Mouse (Mus musculus) forebrain, embryonic 14.5 days (tissue): ENCODE data around the gene Trmt13. TPM values are rescaled to one million over a fixed set of nuclear protein-coding genes. Genes with fewer than 3 reads are reported as not detected.

Experiments used
- ATAC-seq: fragments of 200-750 bp; cut with Nextera tagmentation; 2 replicates; pipeline ENCODE4 v1.8.0; 2017; ENCODE audit warnings: mild to moderate bottlenecking, moderate library complexity
- DNase-seq: peaks from one replicate; pipeline ENCODE4 v3.0.0-alpha.2; 2015; ENCODE audit warnings: low spot score
- H3K27ac ChIP-seq: fragments of 300-500 bp; sonication (generic); 2 replicates; pipeline ENCODE4 v1.5.1; 2014; ENCODE audit warnings: low read depth, mild to moderate bottlenecking, control low read depth, low read length, moderate library complexity
- H3K27me3 ChIP-seq: fragments of 300-500 bp; sonication (generic); replicated peaks from 2 replicates; pipeline ENCODE4 v1.6.1; 2014; ENCODE audit warnings: low read length, control low read depth, mixed read lengths; ENCODE audit not compliant: control insufficient read depth, insufficient read depth
- H3K36me3 ChIP-seq: fragments of 300-500 bp; sonication (generic); 2 replicates; pipeline ENCODE4 v1.6.1; 2014; ENCODE audit warnings: low read length, control low read depth; ENCODE audit not compliant: control insufficient read depth, insufficient read depth
- H3K4me1 ChIP-seq: fragments of 300-500 bp; sonication (generic); 2 replicates; pipeline ENCODE4 v1.6.1; 2014; ENCODE audit warnings: antibody characterized with exemption, low read length, control low read depth; ENCODE audit not compliant: control insufficient read depth, insufficient read depth
- H3K4me2 ChIP-seq: fragments of 300-500 bp; sonication (generic); 2 replicates; pipeline ENCODE4 v1.6.1; 2014; ENCODE audit warnings: mild to moderate bottlenecking, control low read depth, low read length
- H3K4me3 ChIP-seq: fragments of 300-500 bp; sonication (generic); 2 replicates; pipeline ENCODE4 v1.5.1; 2014; ENCODE audit warnings: low read depth, low read length, control low read depth
- H3K9ac ChIP-seq: fragments of 300-500 bp; sonication (generic); 2 replicates; pipeline ENCODE4 v1.6.1; 2014; ENCODE audit warnings: mild to moderate bottlenecking, low read length, control low read depth, moderate library complexity
- H3K9me3 ChIP-seq: fragments of 300-500 bp; sonication (generic); replicated peaks from 2 replicates; pipeline ENCODE4 v1.6.1; 2016; ENCODE audit warnings: low read length, control low read depth, mixed read lengths; ENCODE audit not compliant: control insufficient read depth
- WGBS: fragments of 180-500 bp; shearing (Covaris S2); extraction: QIAGEN DNeasy Blood & Tissue Kit; methylation state at CpG from one replicate; pipeline ENCODE4 v1.1.7; 2014; 5-methylcytosine and 5-hydroxymethylcytosine counted together
- polyA plus RNA-seq: library from polyadenylated mRNA; unstranded; fragments of >200 nt; fragmentation: Nextera tagmentation; extraction: Ambion mirVana; gene quantifications from 2 replicates; pipeline ENCODE4 v1.2.1, GENCODE M21; 2014

The Trmt13 gene
- polyA plus RNA-seq, 1 experiment from 2014 or later = 14.1 TPM

DNA sequence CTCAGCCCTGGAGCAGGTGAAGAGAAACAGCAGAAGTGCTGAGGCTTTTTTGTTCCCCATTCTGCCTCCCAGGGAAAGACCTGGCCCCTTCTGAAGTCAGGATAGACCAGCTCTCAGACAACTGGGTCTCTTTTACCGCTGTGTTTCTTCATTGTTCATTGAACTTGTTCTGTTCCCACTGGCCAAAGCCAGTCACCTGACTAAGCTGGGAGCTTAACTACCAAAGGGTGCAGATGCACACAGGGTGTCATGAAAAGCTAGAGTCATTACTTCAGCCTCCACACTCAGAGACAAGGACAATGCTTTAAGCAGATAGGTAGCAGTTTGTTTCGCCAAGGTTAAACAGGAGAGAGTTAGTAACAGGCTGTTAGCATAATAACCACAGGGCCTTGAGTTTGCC, 72.3 kb downstream of the Trmt13 start:
- no peak for ATAC-seq
- peaks cover 63% of the 10 kb centered on the region for H3K36me3 ChIP-seq

DNA sequence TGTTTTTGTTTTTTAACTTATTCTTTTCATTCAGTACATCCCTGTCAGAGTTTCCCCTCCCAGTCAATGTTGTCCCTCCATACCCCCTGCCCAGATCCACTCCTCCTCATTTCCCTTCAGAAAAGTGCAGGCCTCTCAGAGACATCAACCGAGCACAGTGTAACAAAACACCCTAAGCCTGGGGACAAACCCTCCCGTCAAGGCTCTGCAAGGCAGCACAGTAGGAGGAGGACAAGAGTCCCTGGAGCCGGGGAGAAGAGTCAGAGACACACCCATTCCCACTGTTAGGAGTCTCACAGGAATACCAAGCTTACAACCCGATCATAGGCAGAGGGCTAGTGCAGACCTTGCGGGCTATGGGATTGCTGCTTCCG, 77.2 kb downstream of the Trmt13 start:
- Histone ChIP-seq H3K27me3 (no peaks in the 10 kb centered on the region), H3K27ac (no peak overlapping the region), H3K36me3 (peaks cover 71% of the 10 kb centered on the region), H3K4me2 (no peak overlapping the region), H3K9ac (no peak overlapping the region), H3K4me1 (no peaks in the 10 kb centered on the region), H3K9me3 (no peaks in the 10 kb centered on the region), H3K4me3 (no peak overlapping the region)
- ATAC-seq (no peak), DNase-seq (no peak)
- 53% methylated on average over 6 of the region's 6 CpGs for WGBS

More for the DNA sequence above, 72.3 kb downstream of the Trmt13 start:
- no peaks in the 10 kb centered on the region for H3K4me1 ChIP-seq
- H3K4me3 ChIP-seq = no peak overlapping the region
- WGBS = 87% methylated on average over 2 of the region's 2 CpGs
- no peaks in the 10 kb centered on the region for H3K27me3 ChIP-seq
- H3K4me2 ChIP-seq = no peak overlapping the region
- no peak overlapping the region for H3K27ac ChIP-seq
- DNase-seq = no peak
- H3K9ac ChIP-seq = no peak overlapping the region
- no peaks in the 10 kb centered on the region for H3K9me3 ChIP-seq

DNA sequence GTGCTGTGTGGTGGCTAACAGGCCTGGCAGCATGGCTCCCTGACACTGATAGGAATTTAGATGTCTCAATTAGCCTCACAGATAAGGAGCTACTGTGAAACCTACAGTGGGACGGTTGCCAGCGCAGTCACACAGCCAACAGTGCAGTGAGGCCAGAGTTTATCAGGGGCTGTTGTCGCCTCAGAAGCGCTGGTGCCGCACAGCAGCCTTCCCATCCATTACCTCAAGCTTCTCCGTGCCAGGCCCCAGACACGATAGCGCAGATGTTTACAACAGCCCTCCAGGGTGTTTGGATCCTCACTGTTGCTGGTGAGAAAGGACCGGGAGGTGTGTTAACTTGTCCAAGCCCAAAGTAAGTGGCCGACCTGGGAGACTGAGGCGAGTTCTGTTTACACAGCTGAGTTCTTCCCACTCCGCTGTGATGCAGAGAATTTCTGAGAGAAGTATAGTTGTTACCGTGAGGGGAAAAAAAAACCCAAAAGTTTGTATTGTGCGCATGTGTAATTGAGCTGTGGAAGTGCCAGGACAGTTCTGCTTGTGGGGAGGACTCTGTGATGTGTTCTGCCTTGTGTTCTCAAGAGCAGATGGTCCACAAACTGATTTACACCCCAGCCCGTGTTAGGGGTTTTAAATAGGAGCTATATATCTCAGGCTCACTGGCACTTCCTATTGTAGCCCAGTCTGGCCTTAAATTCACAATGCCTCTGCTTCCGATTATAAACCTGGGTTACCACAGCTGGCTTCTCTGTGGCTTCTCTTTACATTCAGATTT, 77.8 kb downstream of the Trmt13 start:
- Histone ChIP-seq H3K27ac (no peak overlapping the region), H3K4me2 (no peak overlapping the region), H3K4me3 (no peak overlapping the region), H3K9ac (no peak overlapping the region), H3K9me3 (no peaks in the 10 kb centered on the region), H3K4me1 (no peaks in the 10 kb centered on the region), H3K27me3 (no peaks in the 10 kb centered on the region), H3K36me3 (peaks cover 70% of the 10 kb centered on the region)
- 80% methylated on average over 16 of the region's 16 CpGs for WGBS
- ATAC-seq (no peak), DNase-seq (no peak)

Other genes with a start within 250 kb of the Trmt13 start
- 7.4 and 7.7 TPM in 2 replicates for gene Cdc14a, start 190.6 kb downstream of the Trmt13 start, polyA plus RNA-seq
- gene Rtca, start 106.4 kb downstream of the Trmt13 start, polyA plus RNA-seq = 116 and 123 TPM in 2 replicates
- 6.2 and 8.4 TPM in 2 replicates for gene Dbt, start 101.5 kb downstream of the Trmt13 start, polyA plus RNA-seq
- 0.17 and 0.28 TPM in 2 replicates for gene Lrrc39, start 51.6 kb downstream of the Trmt13 start, polyA plus RNA-seq
- gene Sass6, start 19.6 kb downstream of the Trmt13 start, polyA plus RNA-seq = 15.0 and 18.2 TPM in 2 replicates
- 80.8 and 88.0 TPM in 2 replicates for gene Mfsd14a, start 48.1 kb upstream of the Trmt13 start, polyA plus RNA-seq
- not detected in 2 replicates for gene Gm43191, start 66.7 kb upstream of the Trmt13 start, polyA plus RNA-seq
- 4.6 and 5.6 TPM in 2 replicates for gene Slc35a3, start 98.2 kb upstream of the Trmt13 start, polyA plus RNA-seq
- gene Agl, start 193.6 kb upstream of the Trmt13 start, polyA plus RNA-seq = 10.7 and 11.8 TPM in 2 replicates
- 1.9 and 3.1 TPM in 2 replicates for gene Frrs1, start 244.9 kb upstream of the Trmt13 start, polyA plus RNA-seq